Mouse (Mus musculus): Measurements from ENCODE around the gene Samd3. TPM values are rescaled to one million over a fixed set of nuclear protein-coding genes. Genes with fewer than 3 reads are reported as not detected.

Gene Samd3
- 2.3 and 2.9 TPM in 2 replicates for polyA plus RNA-seq (2012; rRNA removed)

DNA sequence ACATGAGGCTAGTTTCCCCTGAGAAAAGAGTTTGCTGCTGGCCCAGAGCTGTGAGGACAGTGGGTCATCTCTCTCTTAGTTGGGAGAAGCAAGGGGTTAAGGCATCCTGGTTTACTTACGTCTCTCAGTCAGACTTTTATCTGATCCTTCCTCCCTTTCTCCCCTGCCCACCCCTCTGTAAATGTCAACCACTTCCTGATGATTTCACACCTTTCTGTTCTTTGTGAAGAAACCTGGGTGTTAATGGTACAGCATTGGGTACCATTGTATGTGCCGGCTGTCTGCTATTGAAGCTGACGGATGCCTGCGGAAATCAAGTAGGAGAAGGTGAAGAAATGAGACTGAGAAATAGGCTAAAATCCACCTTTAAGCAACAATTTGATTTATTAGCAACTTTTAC lies at the start of gene Samd3:
Gene Samd3 (plus strand): TSS at position 220 of the 400 bp plus-strand sequence.

Other genes starting within 250 kb of the Samd3 start
- gene Gm9767, start 151.5 kb upstream of the Samd3 start, polyA plus RNA-seq (2012; rRNA removed), result 0.16 and 0.43 TPM in 2 replicates
- gene Tmem200a, start 150.7 kb upstream of the Samd3 start, polyA plus RNA-seq (2012; rRNA removed), result 7.7 and 11.9 TPM in 2 replicates
- gene L3mbtl3, start 146.3 kb downstream of the Samd3 start, polyA plus RNA-seq (2012; rRNA removed), result 21.4 and 29.4 TPM in 2 replicates